Mouse (Mus musculus) gastrocnemius, postnatal 25 days (tissue): ENCODE results near the gene Eng. TPM values are rescaled to one million over a fixed set of nuclear protein-coding genes. Genes with fewer than 3 reads are reported as not detected.

Experiments
- DNase-seq: peaks from one replicate; pipeline ENCODE4 v3.0.0; 2022
- total RNA-seq, 2 experiments: library from RNA; stranded (reverse); gene quantifications; 1 replicate in 1 of 2; 2 replicates in 1 of 2; pipeline ENCODE4 v1.2.3; 2021

Eng gene
- total RNA-seq, 2 experiments from 2014 or later = 28.0 to 30.7 TPM

DNA sequence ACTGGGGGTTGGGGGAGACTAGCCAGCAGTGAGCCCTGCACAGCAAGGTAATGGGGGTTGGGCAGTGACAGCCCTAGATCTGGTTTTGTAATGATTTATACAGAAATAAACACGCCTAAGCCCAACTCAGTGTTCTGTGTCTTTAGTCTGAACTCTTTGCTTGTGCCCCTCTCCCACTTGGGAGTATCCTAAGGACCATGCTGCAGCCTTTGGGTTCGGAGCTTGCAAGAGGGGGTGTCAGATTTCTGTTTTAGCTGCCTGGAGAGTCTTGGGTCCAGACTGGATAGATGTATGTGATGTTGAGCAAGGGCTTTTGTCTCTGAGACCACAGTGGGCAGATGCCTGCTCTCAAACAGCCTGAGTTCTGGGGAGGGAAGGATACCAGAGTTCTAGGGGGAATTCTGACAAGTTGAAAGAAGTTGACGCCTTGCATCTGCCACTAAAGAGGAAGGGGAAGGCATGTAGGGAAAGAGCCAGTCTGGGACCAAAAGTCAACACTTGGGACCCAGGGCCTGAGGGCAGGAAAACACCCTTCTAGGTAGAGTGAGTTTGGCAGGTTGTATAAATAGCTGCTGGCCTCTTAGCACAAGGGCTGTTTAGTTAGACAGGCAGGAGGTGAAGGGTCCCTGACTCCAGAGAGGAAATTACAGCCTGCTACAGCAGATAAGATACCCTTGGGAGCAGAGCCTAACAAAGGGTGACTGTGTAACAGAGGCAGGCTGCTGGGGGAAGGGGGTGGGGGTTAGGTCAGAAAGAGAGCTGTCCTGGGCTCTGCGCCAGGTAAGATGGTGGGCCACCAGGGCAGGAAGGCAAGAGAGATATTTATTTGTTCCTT is 25.5 kb upstream of the Eng start:
- peak; percentile 63 for DNase-seq

DNA sequence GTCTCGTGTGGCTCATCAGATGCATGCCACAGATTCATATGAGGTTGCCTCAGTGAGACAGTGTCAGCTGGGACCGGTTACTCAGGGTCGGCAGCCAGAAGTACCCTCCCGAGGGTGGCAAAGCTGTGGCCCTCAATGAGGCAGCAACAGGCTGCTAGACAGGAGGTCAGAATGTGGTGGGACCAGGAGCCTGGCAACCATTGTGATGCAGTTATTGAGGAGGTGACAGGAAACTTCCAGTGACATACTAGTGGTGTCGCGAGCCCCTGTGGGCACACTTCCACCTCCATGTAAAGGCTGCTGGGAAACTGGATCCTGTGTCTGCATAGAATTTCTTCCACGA is 24.9 kb upstream of the Eng start, which contains the start of gene Ak1:
Gene Ak1, plus strand, starts transcription at position 242 of the 343 bp plus-strand sequence.
- DNase-seq = no peak

DNA sequence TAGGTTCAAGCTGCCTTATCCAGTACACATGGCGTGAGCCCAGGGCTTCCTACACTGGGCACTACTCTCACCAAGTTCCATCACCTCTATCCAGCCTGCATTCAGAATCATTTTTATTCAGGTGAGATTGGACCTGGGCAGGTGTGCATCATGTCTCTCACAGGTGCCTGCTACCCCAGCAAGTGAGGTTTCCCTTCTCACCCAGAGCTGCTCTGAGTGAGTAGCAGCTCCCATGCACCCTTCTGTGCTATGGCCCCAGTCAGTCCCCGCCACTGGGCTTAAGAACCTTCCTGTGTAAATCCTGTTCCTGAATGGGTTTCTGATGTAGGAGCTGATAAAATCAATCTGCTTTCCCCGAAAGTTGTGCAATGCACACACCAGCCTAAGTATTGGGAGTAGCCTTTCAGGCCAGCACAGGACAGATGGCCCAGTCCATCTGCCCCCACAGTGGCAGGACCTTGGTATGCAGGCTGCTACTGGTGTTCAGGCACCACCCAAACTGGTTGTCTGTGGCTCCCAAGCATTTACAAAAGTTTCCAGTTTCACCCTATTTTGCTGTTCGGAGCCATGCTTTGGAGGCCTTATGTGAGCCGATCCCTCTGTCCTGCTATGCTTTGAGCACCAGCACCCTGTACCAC is 22.2 kb upstream of the Eng start:
- DNase-seq = no peak

DNA sequence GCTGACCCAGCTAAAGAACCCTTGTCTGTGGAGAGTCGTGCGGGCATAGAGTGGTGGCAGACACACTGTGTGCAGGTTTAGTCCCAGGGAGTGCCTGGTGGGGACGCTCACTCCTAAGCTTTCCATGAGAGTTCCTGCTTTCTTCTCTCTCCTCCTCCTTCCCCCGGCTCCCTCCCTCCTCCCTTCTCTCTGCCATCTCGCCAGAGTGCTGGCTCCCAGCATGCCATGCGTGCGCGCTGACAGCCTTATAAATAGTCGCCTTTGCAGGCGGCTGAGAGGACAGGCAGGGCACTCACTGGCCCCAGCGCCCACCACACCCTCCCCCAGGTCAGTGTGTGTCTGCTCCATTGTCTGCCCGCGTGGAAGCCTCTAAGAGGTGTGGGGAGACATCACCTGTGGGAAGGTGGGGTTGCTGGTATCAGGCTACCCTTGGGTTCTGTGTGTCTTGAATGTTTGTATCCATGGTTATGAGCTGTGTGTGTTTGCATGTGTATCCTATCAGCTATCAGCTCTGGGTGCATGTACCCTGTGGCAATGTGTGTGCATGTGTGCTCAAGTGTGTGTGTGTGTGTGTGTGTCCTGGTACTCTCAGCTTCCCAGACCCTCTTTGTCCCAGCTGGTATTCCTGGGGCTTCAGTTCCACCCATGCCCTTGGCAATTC is 21.1 kb upstream of the Eng start:
- peak; percentile 85 for DNase-seq

DNA sequence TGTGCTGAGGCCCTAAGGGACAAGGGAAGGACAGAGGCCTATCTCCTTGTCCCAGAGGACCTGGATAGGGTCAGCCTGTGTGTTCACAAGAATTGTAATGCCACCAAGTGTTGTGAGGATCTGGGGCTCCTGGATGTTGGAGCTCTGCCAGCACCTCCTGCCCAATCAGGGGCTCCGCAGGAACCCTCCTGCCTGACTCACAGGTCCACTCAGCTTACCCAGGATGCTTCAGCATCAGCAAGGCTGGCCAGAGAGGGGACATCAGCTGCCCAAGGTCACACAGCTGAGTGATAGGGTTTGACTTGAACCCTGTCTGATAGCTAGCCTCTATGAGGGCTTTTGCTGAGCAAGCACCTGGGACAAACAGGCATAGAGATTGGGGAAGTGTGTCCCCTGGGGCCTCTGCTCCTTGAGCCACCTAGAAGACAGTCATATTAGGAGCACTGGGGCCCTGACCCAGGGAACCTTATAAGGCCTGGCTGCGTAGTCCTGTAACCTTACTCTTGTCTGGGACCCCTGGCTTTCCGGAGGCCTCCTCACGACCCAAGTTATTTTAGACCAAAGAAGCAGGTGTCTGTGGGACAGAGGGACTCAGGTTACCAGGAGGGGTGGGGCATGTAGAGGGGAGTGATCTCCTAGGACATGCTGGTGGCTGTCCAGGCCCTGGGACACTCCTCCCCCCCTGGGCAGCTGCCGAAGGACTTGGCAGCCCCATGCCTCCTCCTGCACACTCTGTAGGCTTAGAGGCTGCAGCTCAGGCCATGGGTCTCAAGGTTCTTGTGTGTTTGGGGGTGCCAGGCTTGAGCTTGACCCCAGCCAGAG is 20.3 kb upstream of the Eng start:
- DNase-seq = peak; percentile 90

DNA sequence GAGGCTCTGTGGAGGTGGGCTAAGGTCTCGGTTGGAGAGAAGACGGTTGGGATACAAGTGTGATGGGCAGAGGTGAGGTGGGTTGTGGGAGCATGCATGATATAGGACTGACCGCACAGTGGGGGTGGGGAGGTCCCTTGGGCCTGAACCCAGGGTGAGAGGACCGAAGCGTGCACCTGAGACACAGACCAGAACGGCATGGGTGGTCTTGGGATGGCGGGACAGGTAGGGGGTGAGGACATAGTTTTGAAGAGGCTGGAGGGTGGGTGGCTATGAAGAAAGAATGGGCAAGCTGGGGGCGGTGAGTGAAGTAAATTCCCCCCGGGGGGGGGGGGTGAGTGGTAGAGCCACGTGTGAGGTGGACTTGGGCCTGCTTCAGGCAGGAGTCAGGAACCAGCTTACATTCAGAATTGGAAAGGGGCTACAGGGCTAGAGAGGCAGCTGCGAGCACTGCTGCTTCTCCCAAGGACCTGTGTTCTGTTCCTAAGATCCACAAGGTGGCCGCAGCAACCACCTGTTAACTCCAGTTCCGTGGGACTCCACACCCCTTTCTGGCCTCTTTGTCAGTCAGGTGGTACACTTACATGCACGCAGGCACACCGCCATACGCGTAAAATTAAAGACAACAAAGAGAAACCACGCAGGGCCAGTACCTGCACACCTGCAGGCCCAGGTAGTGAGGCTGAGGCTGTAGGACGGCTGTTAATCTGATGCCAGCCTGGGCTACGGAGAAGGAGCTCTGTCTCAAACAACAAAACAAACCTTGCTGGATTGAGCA is 18.9 kb upstream of the Eng start:
- peak; percentile 19 for DNase-seq

DNA sequence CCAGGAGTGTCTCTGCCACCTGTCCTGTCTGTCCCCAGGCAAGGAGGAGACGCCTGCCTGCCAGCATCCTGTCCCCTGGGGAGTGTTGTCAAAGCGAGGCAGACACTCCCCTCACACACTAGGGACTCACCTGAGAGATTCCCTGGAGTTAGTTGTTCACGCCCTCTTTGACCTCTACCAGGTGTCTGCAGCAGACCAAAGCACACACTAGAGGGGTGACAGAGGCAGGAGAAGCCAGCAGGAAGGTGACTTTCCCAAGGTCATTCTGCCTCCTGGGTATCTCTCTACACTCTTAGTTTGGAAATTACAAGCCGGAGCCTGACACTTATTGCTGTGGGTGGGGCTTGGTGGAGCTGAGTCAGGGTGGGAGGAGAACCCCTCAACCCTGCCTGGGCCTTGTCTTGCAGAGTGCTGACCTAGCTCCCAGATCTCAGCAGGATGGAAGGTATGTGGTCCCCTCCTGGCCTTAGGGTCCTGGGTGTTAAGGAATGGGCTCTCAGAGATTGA is 18.3 kb upstream of the Eng start:
- peak; percentile 39 for DNase-seq

DNA sequence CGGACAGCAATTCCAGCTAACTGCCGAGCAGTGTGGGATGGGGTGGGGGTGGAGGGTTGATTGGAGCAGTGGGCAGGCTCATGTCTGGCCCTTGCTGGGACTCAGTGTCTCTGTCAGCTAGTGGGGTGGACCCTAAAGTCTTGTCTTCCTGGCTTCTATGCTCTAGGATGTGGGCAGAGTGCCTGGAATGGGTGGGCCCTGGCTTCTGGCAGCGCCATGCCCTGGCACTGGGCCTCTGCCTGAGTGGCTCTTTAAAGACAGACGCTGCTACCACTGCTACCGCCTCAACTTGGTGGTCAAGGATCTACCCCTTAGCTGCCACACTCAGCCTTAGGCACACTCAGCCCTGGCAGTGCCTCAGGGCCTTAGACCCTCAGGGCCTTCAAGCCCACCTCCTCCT is 17.7 kb upstream of the Eng start:
- DNase-seq = peak; percentile 85

DNA sequence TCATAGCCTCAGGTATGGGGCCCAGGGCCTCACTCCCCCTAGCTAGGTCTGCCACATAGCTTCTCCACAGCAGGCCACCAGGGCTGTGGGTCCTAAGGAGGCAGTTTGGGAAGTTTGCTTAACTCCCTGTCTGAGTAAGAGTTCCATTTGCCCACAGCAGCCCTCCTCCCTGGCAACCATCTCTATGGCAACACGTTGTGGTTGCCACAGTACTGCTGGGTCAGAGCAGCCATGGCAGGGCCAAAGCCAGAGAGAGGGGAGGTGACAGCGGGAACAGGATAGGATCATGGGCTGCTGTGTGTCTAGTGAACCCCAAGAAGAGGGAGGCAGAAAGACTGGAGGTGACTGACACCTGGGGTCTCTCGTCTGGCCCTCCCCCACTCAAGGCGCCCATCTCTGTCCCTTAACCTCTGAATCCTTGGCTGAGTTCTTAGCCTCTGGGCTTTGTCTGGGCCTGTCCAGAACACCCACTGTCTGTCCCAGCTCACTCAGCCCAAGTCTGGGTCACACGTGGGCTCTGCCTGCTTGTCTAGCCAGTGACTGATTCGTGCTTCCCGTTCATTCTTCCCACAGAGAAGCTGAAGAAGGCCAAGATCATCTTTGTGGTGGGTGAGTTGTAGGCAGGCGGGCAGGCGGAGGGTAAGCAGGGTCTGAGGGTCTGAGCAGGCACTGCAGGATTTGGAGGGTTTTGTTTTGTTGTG is 17.0 kb upstream of the Eng start:
- DNase-seq = peak; percentile 33

DNA sequence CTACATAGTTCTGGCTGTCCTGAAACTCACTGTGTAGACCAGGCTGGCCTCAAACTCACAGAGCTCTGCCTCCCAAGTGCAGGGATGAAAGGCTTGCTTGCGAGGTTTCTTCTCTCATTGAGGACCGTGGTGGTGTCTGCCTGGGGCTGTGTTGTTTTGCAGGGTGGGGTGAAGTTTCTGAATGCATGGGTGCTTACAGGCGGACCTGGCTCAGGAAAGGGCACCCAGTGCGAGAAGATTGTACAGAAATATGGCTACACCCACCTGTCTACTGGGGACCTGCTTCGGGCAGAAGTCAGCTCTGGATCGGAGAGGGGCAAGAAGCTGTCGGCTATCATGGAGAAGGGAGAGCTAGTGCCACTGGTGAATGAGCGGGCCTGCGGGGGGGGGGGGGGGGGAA is 16.4 kb upstream of the Eng start:
- DNase-seq = no peak

DNA sequence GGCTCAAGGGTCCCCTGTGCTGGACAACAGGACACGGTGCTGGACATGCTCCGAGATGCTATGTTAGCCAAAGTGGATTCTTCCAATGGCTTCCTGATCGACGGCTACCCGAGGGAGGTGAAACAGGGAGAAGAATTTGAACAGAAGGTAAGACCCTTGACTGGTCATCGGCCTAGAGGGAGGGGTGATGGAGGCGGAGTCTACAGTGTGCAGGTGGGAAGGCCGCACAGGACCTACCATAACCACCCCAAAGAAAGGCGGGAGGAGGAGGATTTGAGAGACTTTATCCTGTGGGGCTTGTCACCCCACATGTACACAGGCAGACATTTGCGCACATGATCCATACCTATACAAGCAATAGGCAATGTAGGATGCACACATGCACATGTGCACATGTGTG is 15.3 kb upstream of the Eng start:
- DNase-seq = no peak

DNA sequence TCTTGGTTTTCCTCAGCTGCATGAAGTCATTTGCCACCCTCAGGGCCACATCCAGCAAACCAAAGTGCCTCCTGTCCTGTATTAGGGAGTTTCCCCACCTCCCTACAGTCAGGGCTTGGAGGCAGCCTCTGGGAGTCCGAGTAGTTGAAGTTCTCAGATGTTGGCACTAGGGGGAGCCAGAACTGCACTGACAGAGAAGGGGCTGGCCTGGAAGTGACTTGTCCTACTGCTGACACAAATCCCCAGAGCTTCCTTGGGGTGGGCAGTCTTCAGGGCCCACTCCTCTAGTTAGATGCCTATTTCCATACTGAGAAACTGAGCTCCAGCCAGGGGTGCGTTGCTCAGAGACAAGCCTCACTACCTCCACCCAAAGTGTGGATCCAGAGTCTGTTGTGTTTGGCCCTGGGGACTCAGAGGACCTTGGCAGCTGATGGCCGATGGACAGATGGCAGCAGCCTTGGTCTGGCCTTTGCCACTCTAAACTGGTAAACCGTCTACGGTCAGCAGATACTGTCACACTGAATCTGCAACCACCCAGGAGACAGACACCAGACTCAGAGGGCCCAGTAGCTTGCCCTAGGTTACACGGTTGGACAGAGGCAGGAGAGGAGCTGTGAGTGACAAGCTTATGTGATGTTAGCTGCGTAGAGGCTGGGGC is 14.5 kb upstream of the Eng start:
- DNase-seq = peak; percentile 77

DNA sequence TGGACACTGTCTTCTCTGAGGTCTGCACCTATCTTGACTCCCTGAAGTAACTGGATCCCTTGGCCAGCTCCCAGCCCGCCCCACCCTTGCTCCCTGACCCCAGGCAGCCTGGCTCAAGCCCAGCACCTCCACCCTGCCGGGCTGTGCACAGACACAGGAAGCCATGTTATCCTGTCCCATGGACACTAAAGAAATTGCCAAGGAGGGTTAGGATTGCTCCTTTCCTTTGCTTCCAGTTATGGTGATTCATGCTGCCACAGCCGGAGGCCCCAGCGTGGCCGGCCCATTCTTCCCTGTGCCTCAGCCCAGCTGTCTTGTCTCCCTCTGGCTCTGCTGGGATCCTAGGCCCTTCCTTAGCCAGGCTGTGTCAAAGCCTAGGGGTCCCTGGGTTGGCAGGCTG is 12.7 kb upstream of the Eng start:
- peak; percentile 68 for DNase-seq

DNA sequence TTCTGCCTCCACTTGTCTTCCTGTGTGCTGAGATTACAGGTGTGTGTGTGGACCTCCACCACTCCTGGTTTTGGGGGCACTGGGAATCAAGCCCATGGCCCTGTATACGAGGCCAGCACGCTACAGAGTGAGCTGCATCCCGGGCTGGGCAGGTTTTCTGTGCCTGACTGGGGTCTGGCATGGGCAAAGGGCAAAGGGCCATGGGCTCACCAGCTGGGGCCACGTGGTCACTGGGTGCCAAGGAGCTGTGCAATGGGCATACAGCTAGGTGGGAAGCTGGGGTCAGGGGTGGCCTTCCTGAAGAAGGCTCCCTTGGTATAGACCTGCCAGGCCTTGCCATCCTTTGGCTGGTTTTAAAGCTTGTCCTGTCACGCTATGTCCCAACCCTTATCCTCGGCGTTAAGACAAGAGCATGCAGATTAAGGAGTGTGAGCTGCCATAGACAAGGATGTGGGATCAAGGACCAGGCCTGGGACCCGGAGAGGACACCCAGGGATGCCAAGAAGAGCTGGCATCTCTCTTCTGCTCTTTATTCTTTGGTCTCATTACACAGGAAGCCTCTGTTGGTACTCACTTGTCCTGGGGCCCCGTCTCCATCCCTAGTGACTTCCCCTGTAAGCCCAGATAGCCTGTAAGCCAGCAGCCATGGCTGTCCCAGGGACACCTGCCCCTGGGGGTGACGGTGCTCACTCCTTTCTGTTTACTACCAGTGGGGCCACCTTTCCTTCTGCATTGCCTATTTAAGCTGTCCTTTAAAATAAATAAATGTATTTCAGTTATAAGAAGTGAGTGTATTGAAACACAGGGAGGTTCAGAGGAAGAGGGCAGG is 11.9 kb upstream of the Eng start:
- peak; percentile 16 for DNase-seq

DNA sequence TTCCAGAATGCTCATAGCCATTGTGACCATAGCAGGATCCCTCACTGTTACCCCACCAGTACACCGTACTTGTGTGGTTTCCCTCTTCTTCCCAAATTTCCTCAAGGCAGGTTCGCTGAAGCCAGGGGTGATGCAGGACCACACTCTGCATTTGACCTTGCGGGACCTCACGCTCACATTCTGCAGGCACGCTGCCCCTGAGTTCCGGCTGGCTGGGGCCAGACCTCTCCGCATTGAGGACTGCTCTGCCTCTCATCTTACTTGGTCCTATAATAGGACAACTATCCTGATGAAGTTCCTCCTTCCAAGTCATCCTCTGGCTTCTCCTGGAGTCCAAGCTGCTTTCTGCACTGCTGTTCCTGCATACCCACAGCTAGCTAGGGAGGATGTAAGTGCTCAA is 9.8 kb upstream of the Eng start:
- DNase-seq = no peak

DNA sequence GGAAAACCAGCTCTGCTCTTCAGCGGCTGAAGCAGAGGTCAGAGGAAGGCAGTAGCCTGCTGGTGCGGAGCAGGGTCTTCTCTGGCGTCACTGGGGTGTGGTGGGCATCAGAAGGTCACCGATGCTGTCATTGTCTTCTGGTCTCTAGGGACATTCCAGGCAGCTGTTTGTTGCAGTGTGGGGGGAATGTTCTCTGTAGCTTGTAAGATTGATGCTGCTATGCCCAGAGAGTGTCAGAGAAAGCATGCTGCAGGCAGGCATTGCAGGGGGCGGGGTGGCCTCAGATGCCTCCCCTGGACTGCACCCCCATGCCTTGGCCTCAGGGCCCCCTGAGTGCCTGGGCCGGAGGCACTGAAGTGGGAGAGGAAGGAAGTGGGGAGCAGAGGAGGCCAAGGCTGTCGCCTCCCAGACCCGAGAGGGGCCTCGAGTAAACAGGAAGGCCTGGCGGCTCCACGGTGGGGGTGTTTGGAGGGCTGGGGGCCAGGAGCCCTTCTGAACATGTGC is 8.6 kb upstream of the Eng start:
- DNase-seq = peak; percentile 64

DNA sequence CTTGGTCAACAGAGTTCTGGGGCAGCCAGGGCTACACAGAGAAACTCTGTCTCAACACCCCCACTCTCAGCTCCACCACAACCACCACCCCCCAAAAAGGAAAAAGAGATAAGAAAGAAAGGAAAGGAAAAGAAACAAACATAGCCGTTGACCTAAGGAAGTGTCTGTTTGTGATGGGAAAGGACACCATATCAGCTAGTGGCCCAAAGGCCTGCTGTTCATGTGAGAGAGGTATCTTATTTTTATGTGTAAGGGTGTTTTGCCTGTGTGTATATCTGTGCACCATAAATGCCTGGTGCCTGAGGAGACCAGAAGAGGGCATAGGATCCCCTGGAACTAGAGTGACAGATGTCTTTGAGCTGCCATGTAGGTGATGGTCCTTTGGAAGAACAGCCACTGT is 6.8 kb upstream of the Eng start:
- DNase-seq = no peak

DNA sequence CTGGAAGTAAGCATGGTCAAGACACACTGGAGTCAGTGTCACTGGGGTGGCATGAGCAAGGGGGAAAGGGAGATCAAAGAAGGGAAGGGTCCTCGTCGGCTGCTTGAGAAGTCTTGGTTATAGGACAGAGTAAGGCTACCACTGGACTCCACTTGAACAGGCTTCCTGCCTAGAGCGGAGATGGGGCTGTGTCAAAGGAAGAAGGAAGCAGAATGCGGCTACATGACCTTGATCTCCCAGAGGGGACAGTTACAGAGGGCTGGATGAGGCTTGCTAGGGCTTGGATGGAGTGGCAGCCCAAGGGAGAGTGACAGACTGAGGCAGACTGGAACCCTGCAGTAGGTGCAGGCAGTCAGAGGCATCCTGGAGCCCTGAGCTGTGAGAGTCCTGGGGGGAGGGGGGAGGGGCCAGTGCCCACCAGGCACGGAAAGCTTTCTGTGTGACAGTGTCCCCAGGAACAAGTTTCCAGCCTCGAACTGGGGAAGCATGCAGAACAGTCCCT is 5.8 kb upstream of the Eng start:
- no peak for DNase-seq

DNA sequence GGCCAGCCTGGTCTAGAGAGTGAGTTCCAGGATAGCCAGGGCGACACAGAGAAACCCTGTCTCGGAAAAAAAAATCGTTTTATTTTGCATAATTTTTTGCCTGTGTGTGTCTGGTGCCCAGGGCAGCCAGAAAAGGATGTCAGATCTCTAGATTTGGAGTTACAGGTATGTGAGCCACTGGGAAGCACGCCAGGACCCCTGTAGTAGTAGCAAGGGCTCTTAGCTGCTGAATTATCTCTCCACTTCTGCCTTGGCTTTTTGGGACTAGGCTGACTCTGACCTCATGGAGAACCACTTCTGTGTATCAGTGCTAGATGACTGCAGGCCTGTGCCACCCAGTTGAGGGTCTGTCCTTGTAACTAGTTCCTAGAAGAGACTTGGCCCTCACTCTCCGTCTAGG is 4.6 kb upstream of the Eng start:
- no peak for DNase-seq
